Mouse (Mus musculus) spleen, adult 18-20 months (tissue): ENCODE results near the gene Dscam.

ENCODE experiments used
- DNase-seq, 2 experiments: peaks; one replicate each; pipeline ENCODE4 v3.0.0; 2022; ENCODE audit warnings: mixed read lengths in 2 of 2

The Dscam gene

DNA sequence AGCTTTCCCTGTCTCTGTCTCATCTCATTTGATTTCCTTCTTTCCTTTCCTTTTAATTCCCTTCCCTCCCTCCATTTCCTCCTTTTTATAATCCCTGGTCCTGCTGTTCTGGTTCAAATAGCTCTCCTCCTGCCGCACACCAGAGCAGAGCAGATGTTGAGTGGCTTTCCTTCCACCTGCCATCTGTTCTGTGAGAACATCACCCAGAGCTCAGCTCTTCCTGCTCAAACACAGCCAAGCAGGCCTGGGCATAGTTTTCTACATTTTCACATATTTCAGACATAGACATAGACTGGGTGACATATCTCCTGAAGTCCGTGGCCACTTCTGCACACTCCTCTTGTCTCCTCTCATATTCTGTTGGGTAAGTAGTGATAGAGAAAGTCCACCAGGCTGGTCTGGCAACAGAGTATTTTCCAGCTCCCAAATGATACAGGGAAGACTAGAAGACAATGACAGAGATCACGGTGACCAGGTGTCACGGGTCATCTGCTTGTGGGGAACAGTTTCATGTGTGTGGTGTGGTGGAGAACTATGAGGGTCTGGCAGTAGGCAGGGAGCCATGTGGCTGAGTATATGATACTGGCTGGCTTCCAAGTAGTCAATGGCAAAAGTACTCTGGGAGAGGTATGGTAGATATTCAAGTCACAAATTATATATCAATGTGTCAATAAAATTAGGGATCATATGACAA lies 536.3 kb downstream of the Dscam start:
- DNase-seq, result no peak

DNA sequence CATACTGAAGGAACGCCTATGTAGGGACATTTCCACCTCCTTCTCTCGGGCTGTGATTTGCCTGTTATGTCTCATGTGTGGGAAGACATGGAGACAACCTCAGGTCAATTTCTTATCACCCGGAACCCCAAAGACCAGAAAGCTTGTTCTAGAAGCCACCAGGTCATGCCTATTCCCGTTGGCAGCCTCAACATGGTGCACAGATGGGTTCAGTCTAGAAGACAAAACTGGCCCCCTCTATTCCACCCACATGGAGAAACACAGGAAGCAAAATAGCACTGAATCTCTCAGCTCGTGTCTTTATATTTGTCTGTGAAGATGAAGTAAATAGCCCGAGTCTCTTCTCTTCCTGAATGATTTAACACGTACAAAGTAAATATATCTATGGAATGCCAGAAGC lies 540.3 kb downstream of the Dscam start:
- no peak for DNase-seq

GRCm38 (mm10) chr16:96629623-96630022 lies 540.9 kb downstream of the Dscam start:
- DNase-seq, result no peak

GRCm38 (mm10) chr16:96625468-96625867 lies 545.1 kb downstream of the Dscam start:
- no peak for DNase-seq

DNA sequence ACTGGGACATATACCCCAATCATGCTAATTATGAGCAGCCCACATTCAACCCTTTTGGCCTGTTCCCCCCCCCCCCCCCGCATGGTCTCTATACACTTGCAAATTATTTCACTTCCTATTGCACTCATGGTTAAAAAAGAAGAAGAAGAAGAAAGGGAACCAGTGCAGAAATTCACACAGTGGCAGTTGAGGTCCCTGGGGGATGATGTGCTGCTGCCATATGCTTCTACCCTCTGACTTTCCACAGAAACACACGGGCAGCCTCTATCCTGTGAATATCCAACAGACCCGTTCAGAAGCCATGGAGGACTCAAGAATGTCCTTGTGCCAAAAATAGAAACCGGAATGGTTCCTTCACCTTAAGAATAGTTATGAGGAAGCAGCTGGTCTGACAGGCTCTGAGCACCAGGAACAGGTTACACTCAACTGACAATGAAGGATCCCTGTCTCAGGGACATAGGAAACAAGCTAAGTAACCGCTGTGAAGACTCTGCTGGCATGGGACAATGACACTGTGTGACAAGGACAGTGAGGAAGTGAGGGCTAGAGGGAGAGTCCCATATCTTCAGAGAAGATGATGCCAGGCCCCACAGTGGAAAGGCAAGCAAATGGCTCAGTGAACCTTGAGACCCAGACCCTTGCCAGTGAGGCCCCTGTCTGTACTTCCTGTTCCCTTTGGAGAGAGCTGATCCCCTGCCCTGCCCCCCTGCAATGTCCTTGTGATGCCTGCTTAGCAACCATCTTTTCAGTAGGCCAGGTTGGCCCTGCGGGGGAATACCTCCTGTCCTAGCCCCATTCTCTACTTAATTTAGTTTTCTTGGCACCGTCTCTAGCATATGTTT lies 545.8 kb downstream of the Dscam start:
- DNase-seq, result peak; percentile 44 to 56

DNA sequence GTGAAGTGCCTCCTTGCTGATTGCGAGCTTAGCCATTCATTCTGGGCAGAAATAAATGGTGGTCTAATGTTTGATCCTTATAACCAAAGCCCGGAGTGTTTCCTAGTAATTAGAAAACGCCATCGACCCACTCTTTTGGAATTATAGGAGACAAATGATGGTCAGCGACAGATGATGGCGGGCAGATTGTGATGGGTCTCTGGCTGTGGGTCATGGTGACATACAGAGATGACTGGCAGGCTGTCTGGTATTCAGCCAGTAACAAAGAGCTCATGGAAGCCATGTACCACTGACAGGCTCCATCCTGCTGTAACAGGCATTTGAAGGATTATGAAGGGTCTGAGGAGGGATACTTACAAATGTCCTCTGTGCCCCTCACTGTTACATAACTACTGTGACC lies 549.7 kb downstream of the Dscam start:
- DNase-seq, result no peak

DNA sequence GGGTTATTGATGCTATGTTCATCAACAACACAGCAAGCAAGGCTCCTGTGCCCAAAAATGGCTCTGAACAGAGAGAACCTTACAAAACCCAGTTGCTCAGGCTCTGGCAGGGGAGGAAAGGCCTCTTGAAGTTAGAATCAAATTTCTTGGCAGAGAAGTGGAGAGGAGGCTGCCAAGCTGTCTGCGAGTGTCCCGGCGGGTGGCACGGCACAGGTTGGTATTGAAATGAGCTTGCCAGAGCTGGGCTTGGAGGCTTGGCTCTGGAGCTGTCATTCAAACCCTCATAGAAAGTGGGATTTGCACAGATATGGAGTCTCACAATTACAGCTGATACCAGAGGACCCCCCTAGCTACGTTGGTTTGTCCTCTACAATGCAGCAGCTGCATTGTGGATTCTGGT lies 550.1 kb downstream of the Dscam start:
- DNase-seq, result no peak

- DNase-seq, result no peak
Measured at GRCm38 (mm10) chr16:96617772-96618171, 552.8 kb downstream of the Dscam start.

- no peak for DNase-seq
Measured at GRCm38 (mm10) chr16:96613275-96613674, 557.3 kb downstream of the Dscam start.

GRCm38 (mm10) chr16:96610806-96611205 lies 559.7 kb downstream of the Dscam start:
- peak; percentile 41 to 78 for DNase-seq

- DNase-seq, result no peak
Measured at GRCm38 (mm10) chr16:96602206-96602605, 568.3 kb downstream of the Dscam start.

GRCm38 (mm10) chr16:96600791-96601190 lies 569.8 kb downstream of the Dscam start:
- no peak for DNase-seq

- DNase-seq, result no peak
Measured at GRCm38 (mm10) chr16:96599401-96600060, 571.0 kb downstream of the Dscam start.

DNA sequence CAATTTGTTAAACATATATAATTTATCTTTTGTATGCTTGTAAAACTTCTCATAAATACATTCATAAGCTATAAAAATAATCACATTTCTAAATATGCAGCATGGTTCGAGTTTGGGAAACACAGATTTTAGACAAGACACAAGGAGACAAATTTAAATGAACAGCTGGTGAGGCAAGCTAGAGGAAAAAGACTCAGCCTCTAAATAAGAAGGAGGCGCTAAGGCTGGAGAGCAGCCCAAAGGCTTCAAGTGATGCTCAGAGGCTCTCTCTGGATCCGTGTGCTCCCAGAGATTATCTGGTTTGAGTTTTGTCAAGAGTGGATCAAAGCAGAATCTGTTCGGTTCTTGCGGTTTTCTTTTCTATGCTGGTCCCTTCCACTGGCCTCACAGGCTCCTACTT lies 594.7 kb downstream of the Dscam start:
- no peak for DNase-seq

GRCm38 (mm10) chr16:96567428-96567827 lies 603.1 kb downstream of the Dscam start:
- no peak for DNase-seq

DNA sequence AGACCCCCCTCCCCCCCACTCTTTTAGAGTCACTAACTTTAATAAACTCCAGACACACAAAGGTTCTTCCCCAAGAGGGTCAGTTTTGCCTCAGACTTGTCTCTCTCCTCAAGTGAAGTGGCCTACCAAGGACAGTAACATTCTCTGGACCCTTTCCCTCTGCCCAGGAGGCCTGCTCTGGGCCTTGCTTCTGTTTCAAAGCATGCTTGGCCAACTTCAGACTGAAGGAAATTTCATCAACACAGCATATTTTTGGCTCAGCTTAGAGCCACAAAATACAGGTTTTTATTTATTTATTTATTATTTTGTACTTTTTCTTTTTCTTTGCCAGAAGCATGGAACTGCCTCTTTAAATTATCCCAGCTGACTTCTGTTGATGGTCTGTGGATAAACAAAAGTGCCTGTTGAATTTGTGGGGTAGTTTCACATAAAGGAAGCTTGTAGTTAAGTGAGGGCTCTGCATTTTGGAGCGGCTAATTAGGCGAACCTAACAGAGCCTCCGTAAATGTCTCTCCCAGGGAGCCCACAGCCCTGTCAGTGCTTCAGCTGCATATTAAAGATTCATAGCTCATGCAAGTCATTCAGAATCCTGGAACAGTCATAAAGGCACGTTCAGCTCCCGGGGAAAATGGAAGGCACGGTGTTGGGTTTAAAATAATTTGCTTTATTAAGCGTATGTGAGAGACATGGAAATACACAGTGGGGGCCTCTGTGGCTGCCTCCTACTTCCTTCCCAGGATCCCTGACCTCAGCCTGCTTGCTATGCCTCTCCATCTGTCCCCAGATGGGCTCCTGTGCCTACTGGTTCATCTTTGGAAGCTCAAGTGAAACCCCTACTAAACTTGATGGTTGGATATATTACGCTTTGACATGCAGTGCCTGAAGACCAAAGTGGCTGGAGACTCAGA lies 606.9 kb downstream of the Dscam start:
- DNase-seq, result no peak

DNA sequence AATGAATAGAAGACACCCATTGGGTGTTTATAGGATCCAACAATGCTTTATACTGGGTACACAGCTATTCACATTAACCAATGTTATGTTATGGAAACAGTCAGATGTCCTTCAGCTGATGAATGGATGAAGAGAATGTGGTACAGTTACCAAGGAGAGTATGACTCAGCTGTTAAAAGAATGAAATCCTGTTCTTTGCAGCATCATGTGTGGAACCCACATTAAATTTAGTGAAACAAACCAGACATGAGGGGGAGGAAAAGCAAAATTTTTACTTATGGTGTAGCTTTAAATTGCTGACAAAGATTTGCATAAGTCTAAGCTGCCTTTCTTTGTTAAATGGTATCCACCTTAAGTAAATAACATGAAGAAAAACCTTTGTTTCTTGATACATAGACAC lies 610.8 kb downstream of the Dscam start:
- no peak for DNase-seq

DNA sequence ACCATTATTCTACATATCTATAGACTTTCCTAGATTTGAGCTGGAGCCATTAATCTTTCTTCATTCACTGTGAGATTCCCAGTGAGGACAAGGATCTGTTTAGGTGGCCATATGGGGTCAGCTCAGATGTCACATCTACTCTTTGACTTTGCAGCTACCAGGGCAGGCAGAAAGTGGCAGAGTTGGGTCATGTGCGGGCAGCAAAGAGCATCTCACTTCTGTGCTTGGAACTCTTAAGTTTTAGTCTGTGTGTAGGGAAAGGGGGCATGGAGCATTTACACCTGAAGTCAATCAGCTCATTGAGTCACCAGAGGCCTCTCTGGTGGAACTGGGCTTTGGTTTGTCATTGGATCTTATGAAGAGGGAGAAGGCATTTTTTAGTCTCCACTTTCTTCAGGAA lies 612.2 kb downstream of the Dscam start:
- no peak for DNase-seq

- DNase-seq, result no peak
Measured at GRCm38 (mm10) chr16:96556621-96557020, 613.9 kb downstream of the Dscam start.

DNA sequence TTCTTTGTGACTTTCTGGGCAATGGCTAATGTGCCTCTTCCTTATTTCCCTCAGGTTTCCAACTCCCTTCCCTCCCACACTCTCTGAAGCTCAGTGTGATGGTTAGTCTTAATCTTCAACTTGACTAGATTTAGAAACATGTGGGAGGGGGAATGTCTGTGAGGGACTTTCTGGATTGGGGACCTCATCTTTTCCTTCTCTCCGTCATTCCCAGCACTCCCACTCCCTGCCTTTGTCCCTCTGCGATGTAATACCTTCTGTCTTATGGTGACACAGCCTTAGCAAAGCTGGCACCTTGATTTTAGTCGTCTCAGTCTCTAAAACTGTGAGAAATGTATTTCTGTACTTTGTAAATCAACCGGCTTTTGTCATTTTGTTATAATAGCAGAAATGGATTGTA lies 615.1 kb downstream of the Dscam start:
- DNase-seq, result no peak

GRCm38 (mm10) chr16:96552680-96553079 lies 617.9 kb downstream of the Dscam start:
- DNase-seq, result no peak

GRCm38 (mm10) chr16:96541056-96541455 lies 629.5 kb downstream of the Dscam start:
- peak; percentile 68 to 72 for DNase-seq
